9 mouse cellular contexts compared by ENCODE assay signal in genomic region chr5:36141112-36141511, GRCm38 (mm10).
DNase-seq lines count a peak whose midpoint lies in the region.
"Had no signal": no experiment of that assay in that cellular context is flagged by ENCODE, and none has a peak within 500 bp of the region (broad histone marks: within the 10 kb centered on the region; RNA-seq: fewer than 3 reads in every experiment).

No protein-coding gene starts in this region.

- WGBS in hindbrain, embryonic 10.5 days = 89% methylated on average over 4 of the region's 4 CpGs

- H3K4me3 ChIP-seq in hindbrain, embryonic 10.5 days = no peak overlapping the region
- H3K4me3 ChIP-seq: limb, embryonic 13.5 days had no signal

- DNase-seq in gastrocnemius, postnatal 14 days = peak; percentile 38
- DNase-seq in gastrocnemius, postnatal 25 days = no peak
- DNase-seq in testis, postnatal 10 days (ENCODE audit: low spot score) = peak; percentile 54
- no peak for DNase-seq in testis, postnatal 14 days (ENCODE audit: low spot score)
- DNase-seq in left cerebral cortex, postnatal 4 days = peak; percentile 31
- peak; percentile 77 for DNase-seq in thymus, postnatal 14 days
- no peak for DNase-seq in gastrocnemius, postnatal 4 days (ENCODE audit: low spot score in 2 of 2)
- no peak for DNase-seq in hindbrain, embryonic 10.5 days (ENCODE audit: low spot score)

- H3K27me3 ChIP-seq in hindbrain, embryonic 10.5 days (ENCODE audit: insufficient read depth, poor library complexity, severe bottlenecking) = peaks cover 26% of the 10 kb centered on the region

- no peaks in the 10 kb centered on the region for H3K36me3 ChIP-seq in hindbrain, embryonic 10.5 days
- H3K36me3 ChIP-seq: limb, embryonic 13.5 days had no signal

- intact Hi-C loops in gastrocnemius, postnatal 14 days (cut with DNase I; ENCODE audit: low total_unique reads) = loop anchor here (5.0 to 10.0 kb wide), 3 partner anchors 84 to 254 kb away; partner anchors contain the start of gene Sorcs2
- intact Hi-C loops in left cerebral cortex, postnatal 4 days (cut with DNase I) = no loop called here

- H3K27ac ChIP-seq in hindbrain, embryonic 10.5 days = no peak overlapping the region
- H3K27ac ChIP-seq: limb, embryonic 13.5 days had no signal

- no peaks in the 10 kb centered on the region for H3K9me3 ChIP-seq in hindbrain, embryonic 10.5 days
- H3K9me3 ChIP-seq: limb, embryonic 13.5 days had no signal

- H3K4me1 ChIP-seq in hindbrain, embryonic 10.5 days (replicated peaks) = peaks cover 32% of the 10 kb centered on the region

Comparison
In these comparisons a context has a peak if more than half of its experiments do, and no peak if none do; other contexts are left out.
1. DNase-seq: peak in gastrocnemius, postnatal 14 days (single experiment), testis, postnatal 10 days (single experiment), left cerebral cortex, postnatal 4 days (single experiment) and thymus, postnatal 14 days (single experiment); none in gastrocnemius, postnatal 25 days (single experiment), testis, postnatal 14 days (single experiment), gastrocnemius, postnatal 4 days (0 of 2) and hindbrain, embryonic 10.5 days (single experiment).